Mouse (Mus musculus): Measurements from ENCODE around the gene Ascc1.

Gene Ascc1

GRCm38 (mm10) chr10:60019299-60019698 is 16.7 kb downstream of the Ascc1 start:
- DNase-seq (ENCODE audit: low spot score in 2 of 2), result no peak

DNA sequence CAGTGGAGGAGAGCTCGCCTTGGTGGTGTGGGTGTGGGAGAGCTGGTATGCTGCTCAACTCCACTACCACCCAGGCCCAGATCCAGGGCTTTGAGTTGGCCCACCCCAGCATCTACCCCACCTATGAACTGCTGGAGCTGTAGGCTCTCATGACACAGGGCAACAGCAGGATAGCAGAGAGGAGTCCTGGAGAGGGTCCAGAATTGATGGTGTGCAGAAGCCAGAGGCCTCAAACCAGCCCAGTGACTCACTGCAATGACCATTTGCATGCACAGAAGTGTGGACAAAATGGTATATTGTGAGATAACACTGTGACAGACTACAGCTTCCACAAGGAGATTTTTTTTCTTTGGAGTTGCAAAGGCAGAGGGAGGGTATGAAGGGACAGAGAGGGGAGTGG is 21.1 kb downstream of the Ascc1 start:
- no peak for DNase-seq (ENCODE audit: low spot score in 2 of 2)

DNA sequence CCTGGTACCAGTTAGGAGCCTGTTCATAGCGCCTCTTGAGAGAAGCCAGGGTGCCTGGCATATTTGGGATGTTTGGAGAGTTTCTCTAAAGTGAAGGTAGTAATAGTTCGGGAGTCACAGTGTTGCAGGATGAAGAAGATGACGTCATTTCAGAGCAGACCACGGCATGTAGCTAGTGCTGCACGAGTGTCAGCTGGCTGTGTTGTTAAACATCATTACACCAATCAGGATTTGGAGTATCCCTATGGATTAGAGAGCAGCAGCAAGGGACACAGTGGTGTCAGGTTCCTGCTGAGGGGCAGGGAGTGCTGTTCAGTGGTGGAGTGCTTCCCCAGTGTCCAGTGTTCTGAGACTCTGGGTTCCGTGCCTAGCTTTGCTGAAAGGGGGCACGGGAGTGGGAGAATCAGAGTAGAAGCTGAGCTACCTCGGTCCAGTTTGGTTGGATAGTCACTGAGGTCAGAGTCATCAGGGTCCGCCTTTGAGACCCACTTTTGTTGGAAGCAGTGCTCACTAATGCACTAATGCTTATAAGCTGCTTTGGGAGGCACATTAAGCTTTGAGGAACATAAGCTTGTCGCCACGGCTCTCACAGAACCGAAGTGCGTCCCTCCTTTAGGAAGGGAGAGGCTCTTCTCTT is 24.3 kb downstream of the Ascc1 start:
- DNase-seq (ENCODE audit: low spot score in 2 of 2), result no peak

GRCm38 (mm10) chr10:60027619-60028084 is 25.0 kb downstream of the Ascc1 start:
- DNase-seq (ENCODE audit: low spot score in 2 of 2), result no peak

- DNase-seq (ENCODE audit: low spot score in 2 of 2), result no peak
Observed at GRCm38 (mm10) chr10:60028181-60028580, 25.6 kb downstream of the Ascc1 start.

- no peak for DNase-seq (ENCODE audit: low spot score in 2 of 2)
Observed at GRCm38 (mm10) chr10:60028979-60029378, 26.4 kb downstream of the Ascc1 start.

- no peak for DNase-seq (ENCODE audit: low spot score in 2 of 2)
Observed at GRCm38 (mm10) chr10:60029387-60029786, 26.8 kb downstream of the Ascc1 start.

DNA sequence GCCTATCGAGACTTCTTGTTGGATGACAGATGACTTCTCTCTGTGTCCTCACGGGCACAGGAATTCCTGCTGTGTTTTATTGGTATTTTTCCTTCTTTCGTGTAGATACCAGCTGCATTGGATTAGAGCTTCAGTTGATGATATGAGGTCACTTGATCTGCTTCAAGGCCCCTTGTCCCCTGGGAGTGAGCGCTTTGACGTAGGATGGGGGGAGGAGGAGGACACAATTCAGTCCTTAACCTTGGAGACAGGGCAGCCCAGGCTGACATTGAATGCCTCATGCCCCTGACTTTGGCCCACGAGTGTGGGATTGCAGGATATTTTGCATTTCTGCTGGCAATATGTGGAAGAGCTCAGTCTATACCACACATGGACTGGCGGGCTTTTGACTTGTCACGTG is 29.0 kb downstream of the Ascc1 start:
- DNase-seq (ENCODE audit: low spot score in 2 of 2), result no peak

DNA sequence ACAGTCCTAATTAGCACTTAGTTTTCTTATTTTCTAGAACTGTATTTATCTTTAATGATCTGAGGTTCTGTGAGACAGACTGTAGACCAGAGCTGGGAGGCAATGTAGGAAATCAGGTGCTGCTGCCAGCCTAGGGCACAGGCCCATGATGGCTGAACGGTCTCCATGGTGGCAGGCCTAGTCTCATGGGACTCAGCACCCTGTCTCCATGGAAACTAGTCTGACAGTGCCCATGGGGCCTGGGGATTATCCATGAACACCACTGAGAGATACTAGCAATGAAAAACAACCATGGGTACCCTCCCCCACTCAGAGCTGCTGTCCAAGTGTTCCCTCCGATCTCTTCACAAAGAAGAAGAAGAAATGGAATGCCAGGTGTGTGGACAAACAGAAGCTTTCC is 29.4 kb downstream of the Ascc1 start:
- no peak for DNase-seq (ENCODE audit: low spot score in 2 of 2)

GRCm38 (mm10) chr10:60032622-60033021 is 30.0 kb downstream of the Ascc1 start:
- no peak for DNase-seq (ENCODE audit: low spot score in 2 of 2)

DNA sequence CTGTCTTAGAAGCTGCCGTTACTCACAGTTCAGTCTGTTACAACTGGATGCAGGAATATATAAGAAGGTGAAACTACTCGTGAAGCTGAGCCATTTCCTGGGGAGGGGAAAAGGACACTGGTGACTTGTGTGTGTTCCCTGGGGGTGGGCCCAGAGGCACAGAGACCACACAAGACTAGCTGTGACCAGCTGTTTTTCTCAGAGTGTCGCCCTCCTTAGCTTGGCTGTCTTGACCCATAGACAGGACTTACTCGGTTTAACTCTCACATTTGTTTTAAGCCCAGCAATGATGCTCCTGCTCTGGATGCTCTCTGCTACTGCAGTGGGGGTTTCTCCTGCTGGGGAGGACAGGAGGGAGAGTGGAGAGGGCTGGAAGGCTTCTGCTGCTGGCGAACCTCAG is 30.5 kb downstream of the Ascc1 start:
- DNase-seq (ENCODE audit: low spot score in 2 of 2), result no peak

GRCm38 (mm10) chr10:60034621-60035020 is 32.0 kb downstream of the Ascc1 start:
- no peak for DNase-seq (ENCODE audit: low spot score in 2 of 2)

DNA sequence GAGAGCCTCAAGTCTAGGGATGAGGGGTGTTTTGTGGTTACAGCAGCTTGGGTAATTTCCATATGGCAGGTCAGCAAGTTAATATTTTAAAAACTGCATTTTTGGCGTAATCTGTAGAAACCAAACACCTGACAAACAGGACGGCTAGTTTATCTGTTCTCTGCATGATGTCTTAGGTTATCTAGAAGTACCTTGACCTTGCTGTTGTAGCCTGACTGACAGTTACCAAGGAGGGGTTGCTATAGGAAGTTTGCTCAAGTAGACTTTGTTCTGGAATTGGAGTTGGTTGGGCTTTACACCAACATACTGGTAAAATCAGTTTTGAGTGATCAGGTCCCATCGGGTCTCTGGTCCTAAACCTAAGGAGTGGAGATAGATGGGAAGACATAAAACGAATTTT is 33.1 kb downstream of the Ascc1 start:
- DNase-seq (ENCODE audit: low spot score in 2 of 2), result no peak

DNA sequence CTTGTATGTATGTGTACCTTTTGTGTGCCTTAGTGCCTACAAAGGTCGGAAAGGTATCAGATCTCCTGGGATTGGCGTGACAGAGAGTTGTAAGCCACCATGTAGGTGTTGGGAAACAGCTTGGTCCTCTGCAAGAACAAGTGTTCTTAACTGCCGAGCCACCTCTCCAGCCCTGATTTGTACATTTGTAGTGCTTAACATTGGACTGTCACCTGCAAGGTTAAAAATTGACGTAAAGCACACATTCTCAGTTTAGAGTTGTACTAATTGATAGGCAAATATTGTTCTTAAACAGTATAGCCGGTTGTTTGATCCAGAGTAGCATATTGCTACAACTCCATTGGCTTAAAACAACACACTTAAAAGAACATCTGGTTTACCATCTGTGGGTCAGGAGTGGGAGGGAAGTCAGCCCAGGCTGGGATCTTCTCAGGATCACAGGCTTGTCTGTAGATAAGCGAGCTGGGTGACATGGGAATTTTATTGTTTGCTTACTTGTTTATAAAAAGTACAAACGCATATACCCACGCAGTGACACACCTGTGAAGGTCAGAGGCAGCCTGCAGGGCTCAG is 39.8 kb downstream of the Ascc1 start:
- DNase-seq (ENCODE audit: low spot score in 2 of 2), result no peak

DNA sequence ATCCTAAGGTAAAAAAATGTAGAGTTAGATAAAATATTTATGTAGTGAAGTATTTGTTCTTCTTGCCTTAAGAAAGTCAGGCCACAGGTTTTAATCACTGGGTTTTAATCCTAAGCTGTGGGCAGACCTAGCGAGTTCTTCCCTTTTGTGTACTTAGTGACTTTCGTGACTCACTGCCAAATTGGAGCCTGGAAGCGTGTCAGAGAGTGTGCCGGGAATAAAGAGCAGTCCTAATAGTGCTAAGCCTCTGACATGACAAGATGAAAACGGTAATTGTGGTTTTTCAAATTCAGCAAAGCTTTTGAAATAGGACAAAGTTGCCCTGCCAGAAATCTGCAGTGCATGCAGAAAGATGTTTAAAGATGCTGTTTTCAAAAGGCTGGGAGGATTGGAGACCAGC is 44.1 kb downstream of the Ascc1 start:
- DNase-seq (ENCODE audit: low spot score in 2 of 2), result peak in 1 of 2 experiments; percentile 19

GRCm38 (mm10) chr10:60050581-60050980 is 48.0 kb downstream of the Ascc1 start:
- DNase-seq (ENCODE audit: low spot score in 2 of 2), result no peak

GRCm38 (mm10) chr10:60053073-60053472 is 50.5 kb downstream of the Ascc1 start:
- DNase-seq (ENCODE audit: low spot score in 2 of 2), result no peak

GRCm38 (mm10) chr10:60062173-60062572 is 59.6 kb downstream of the Ascc1 start:
- DNase-seq (ENCODE audit: low spot score in 2 of 2), result no peak

- DNase-seq (ENCODE audit: low spot score in 2 of 2), result no peak
Observed at GRCm38 (mm10) chr10:60062931-60063330, 60.3 kb downstream of the Ascc1 start.

- no peak for DNase-seq (ENCODE audit: low spot score in 2 of 2)
Observed at GRCm38 (mm10) chr10:60066524-60066923, 63.9 kb downstream of the Ascc1 start.

GRCm38 (mm10) chr10:60075159-60075558 is 72.6 kb downstream of the Ascc1 start:
- no peak for DNase-seq (ENCODE audit: low spot score in 2 of 2)

DNA sequence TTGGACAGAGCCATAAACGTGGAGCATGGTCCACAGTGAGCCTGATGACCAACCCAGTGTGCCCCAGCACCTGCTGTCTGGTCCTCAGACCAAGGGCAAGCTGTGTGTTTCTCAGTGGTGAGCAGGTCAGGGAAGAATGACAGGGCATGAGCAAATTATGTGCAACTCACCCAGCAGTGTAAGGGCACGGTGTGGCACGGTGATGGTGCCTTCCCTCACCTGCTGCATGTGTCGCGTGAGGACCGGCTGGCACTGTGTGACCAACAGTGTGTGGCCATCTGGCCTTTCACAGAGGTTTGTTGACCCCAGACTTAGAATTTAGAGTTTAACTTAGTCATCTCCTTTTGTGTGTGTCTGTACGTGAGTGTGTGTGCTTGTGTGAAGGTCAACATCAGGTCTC is 74.6 kb downstream of the Ascc1 start:
- no peak for DNase-seq (ENCODE audit: low spot score in 2 of 2)

GRCm38 (mm10) chr10:60077736-60078560 is 75.3 kb downstream of the Ascc1 start:
- DNase-seq (ENCODE audit: low spot score in 2 of 2), result no peak

All from urinary bladder, postnatal 36 days (tissue).